40 mouse cellular contexts compared by ENCODE assay signal in the genomic region with DNA sequence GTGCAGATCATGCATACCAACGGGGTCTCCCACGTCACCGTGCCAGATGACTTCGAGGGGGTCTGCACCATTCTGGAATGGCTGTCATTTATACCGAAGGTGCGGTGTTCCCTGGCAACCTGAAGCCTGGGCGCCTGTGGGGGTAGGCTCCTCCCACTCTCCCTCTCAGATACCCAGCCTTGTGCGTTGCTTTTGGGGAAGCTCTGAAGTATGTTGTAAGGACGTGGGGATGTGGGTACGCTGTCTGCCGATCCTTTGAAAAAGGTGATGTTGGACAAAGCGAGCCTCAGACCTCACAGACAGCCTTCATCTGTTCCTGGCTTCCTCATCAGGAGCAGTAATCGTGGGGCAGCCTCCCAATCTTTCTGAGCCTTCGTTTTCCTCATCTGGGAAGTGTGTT. TPM values are rescaled to one million over a fixed set of nuclear protein-coding genes. Genes with fewer than 3 reads are reported as not detected.
"Had no signal": no experiment of that assay in that cellular context is flagged by ENCODE, and none has a peak within 500 bp of the region (broad histone marks: within the 10 kb centered on the region; RNA-seq: fewer than 3 reads in every experiment).

No protein-coding gene starts in this region.

- H3K36me3 ChIP-seq: limb, embryonic 10.5 days; limb, embryonic 12.5 days; limb, embryonic 13.5 days; limb, embryonic 15.5 days; liver, embryonic 12.5 days; liver, embryonic 13.5 days; liver, embryonic 15.5 days; lung, embryonic 15.5 days; midbrain, embryonic 10.5 days; midbrain, embryonic 12.5 days; midbrain, embryonic 13.5 days; midbrain, embryonic 15.5 days; neural tube, embryonic 12.5 days; neural tube, embryonic 13.5 days had no signal

- H3K27ac ChIP-seq: limb, embryonic 10.5 days; limb, embryonic 12.5 days; limb, embryonic 13.5 days; limb, embryonic 15.5 days; liver, embryonic 12.5 days; liver, embryonic 13.5 days; liver, embryonic 14.5 days; liver, embryonic 15.5 days; lung, embryonic 15.5 days; macrophage; midbrain, embryonic 10.5 days; midbrain, embryonic 12.5 days; midbrain, embryonic 13.5 days; midbrain, embryonic 15.5 days; neural tube, embryonic 12.5 days; neural tube, embryonic 13.5 days had no signal

- H3K9me3 ChIP-seq: limb, embryonic 10.5 days; limb, embryonic 12.5 days; limb, embryonic 13.5 days; limb, embryonic 15.5 days; liver, embryonic 12.5 days; liver, embryonic 13.5 days; liver, embryonic 15.5 days; lung, embryonic 15.5 days; megakaryocyte, embryonic 14.5 days; midbrain, embryonic 10.5 days; midbrain, embryonic 12.5 days; midbrain, embryonic 13.5 days; midbrain, embryonic 15.5 days; neural tube, embryonic 12.5 days; neural tube, embryonic 13.5 days had no signal

- DNase-seq: left cerebral cortex, postnatal 4 days; liver; liver, embryonic 13.5 days; liver, postnatal 0 days; lung, adult 18-20 months; lung, adult 2 months; lung, postnatal 14 days; lung, postnatal 36 days; lung, postnatal 4 days had no signal

- ATAC-seq: liver, embryonic 12.5 days; liver, postnatal 0 days; lung, postnatal 0 days; midbrain, embryonic 13.5 days; midbrain, embryonic 15.5 days; midbrain, embryonic 16.5 days had no signal

- H3K9ac ChIP-seq: limb, embryonic 12.5 days; limb, embryonic 13.5 days; limb, embryonic 15.5 days; liver, embryonic 12.5 days; liver, embryonic 13.5 days; liver, embryonic 14.5 days; liver, embryonic 15.5 days; liver, postnatal 0 days; lung, embryonic 14.5 days; lung, embryonic 15.5 days; midbrain, embryonic 12.5 days; midbrain, embryonic 13.5 days; midbrain, embryonic 15.5 days; neural tube, embryonic 12.5 days; neural tube, embryonic 13.5 days had no signal

- H3K4me2 ChIP-seq: limb, embryonic 12.5 days; limb, embryonic 13.5 days; limb, embryonic 15.5 days; liver, embryonic 11.5 days; liver, embryonic 12.5 days; liver, embryonic 13.5 days; liver, embryonic 15.5 days; lung, embryonic 14.5 days; lung, embryonic 15.5 days; midbrain, embryonic 11.5 days; midbrain, embryonic 12.5 days; midbrain, embryonic 13.5 days; midbrain, embryonic 15.5 days; neural tube, embryonic 12.5 days; neural tube, embryonic 13.5 days had no signal

- H3K4me1 ChIP-seq: limb, embryonic 13.5 days; limb, embryonic 15.5 days; liver, embryonic 13.5 days; liver, embryonic 15.5 days; lung, embryonic 15.5 days; megakaryocyte, embryonic 14.5 days; midbrain, embryonic 13.5 days; midbrain, embryonic 15.5 days; neural tube, embryonic 12.5 days; neural tube, embryonic 13.5 days had no signal

- H3K27me3 ChIP-seq: limb, embryonic 15.5 days; liver, embryonic 13.5 days; liver, embryonic 15.5 days; lung, embryonic 15.5 days; midbrain, embryonic 15.5 days; neural tube, embryonic 13.5 days had no signal

- H3K4me3 ChIP-seq: limb, embryonic 10.5 days; limb, embryonic 12.5 days; limb, embryonic 13.5 days; limb, embryonic 15.5 days; liver, embryonic 12.5 days; liver, embryonic 13.5 days; liver, embryonic 15.5 days; lung, embryonic 15.5 days; megakaryocyte, embryonic 14.5 days; midbrain, embryonic 10.5 days; midbrain, embryonic 12.5 days; midbrain, embryonic 13.5 days; midbrain, embryonic 15.5 days; myocyte; neural tube, embryonic 12.5 days; neural tube, embryonic 13.5 days had no signal

RNA-seq across cellular contexts. Expression of a gene that starts 33.9 kb away (rescaled TPM):
- total RNA-seq: left cerebral cortex, postnatal 10 days; left cerebral cortex, postnatal 14 days; left cerebral cortex, postnatal 25 days; left cerebral cortex, postnatal 36 days; liver, adult 2 months; megakaryocyte-erythroid progenitor cell, adult 5-6 weeks; monocyte, adult 5-6 weeks had no signal
- polyA plus RNA-seq: limb, embryonic 10.5 days; limb, embryonic 11.5 days; limb, embryonic 12.5 days; limb, embryonic 13.5 days; limb, embryonic 15.5 days; liver, adult 2 months; liver, embryonic 11.5 days; liver, embryonic 12.5 days; liver, embryonic 13.5 days; liver, embryonic 14.5 days; liver, embryonic 15.5 days; liver, embryonic 16.5 days; liver, postnatal 0 days; macrophage had no signal

RNA-seq across cellular contexts. Expression of a gene that starts 49.2 kb away (rescaled TPM):
- polyA plus RNA-seq: liver, adult 2 months had no signal
